Mouse (Mus musculus) hindbrain, embryonic 13.5 days (tissue): ENCODE measurements around the gene Lrp10. TPM values are rescaled to one million over a fixed set of nuclear protein-coding genes. Genes with fewer than 3 reads are reported as not detected.

ENCODE experiments used
- ATAC-seq: fragments of 200-750 bp; cut with Nextera tagmentation; 2 replicates; pipeline ENCODE4 v1.8.0; 2017; ENCODE audit warnings: moderate TSS enrichment; ENCODE audit not compliant: low FRiP score
- H3K27ac ChIP-seq: fragments of 300-500 bp; sonication (generic); 2 replicates; pipeline ENCODE4 v1.5.1; 2015; ENCODE audit warnings: inconsistent platforms, mild to moderate bottlenecking, moderate library complexity
- H3K27me3 ChIP-seq: fragments of 300-500 bp; sonication (generic); 2 replicates; pipeline ENCODE4 v1.6.1; 2015; ENCODE audit warnings: mild to moderate bottlenecking, inconsistent platforms
- H3K36me3 ChIP-seq: fragments of 300-500 bp; sonication (generic); 2 replicates; pipeline ENCODE4 v1.6.1; 2015; ENCODE audit warnings: mild to moderate bottlenecking, inconsistent platforms
- H3K4me1 ChIP-seq: fragments of 300-500 bp; sonication (generic); replicated peaks from 2 replicates; pipeline ENCODE4 v1.6.1; 2015; ENCODE audit warnings: inconsistent platforms
- H3K4me2 ChIP-seq: fragments of 300-500 bp; sonication (generic); 2 replicates; pipeline ENCODE4 v1.6.1; 2015; ENCODE audit warnings: inconsistent platforms, mild to moderate bottlenecking, moderate library complexity
- H3K4me3 ChIP-seq: fragments of 300-500 bp; sonication (generic); 2 replicates; pipeline ENCODE4 v1.5.1; 2015; ENCODE audit warnings: mild to moderate bottlenecking, inconsistent platforms
- H3K9ac ChIP-seq: fragments of 300-500 bp; sonication (generic); 2 replicates; pipeline ENCODE4 v1.6.1; 2015; ENCODE audit warnings: mild to moderate bottlenecking, inconsistent platforms
- H3K9me3 ChIP-seq: fragments of 300-500 bp; sonication (generic); 2 replicates; pipeline ENCODE4 v1.6.1; 2016; ENCODE audit warnings: inconsistent platforms
- WGBS: fragments of 180-500 bp; shearing (Covaris S2); methylation state at CpG from one replicate; pipeline ENCODE4 v1.1.7; 2015; 5-methylcytosine and 5-hydroxymethylcytosine counted together
- polyA plus RNA-seq: library from polyadenylated mRNA; unstranded; fragments of >200 nt; fragmentation: Nextera tagmentation; extraction: Ambion mirVana; gene quantifications from 2 replicates; pipeline ENCODE4 v1.2.1, GENCODE M21; 2015

The Lrp10 gene
- polyA plus RNA-seq, 1 experiment from 2014 or later: 32.0 TPM

GRCm38 (mm10) chr14:54485899-54486298 is 22.0 kb downstream of the Lrp10 start:
- WGBS: 92% methylated on average over 7 of the region's 7 CpGs

DNA sequence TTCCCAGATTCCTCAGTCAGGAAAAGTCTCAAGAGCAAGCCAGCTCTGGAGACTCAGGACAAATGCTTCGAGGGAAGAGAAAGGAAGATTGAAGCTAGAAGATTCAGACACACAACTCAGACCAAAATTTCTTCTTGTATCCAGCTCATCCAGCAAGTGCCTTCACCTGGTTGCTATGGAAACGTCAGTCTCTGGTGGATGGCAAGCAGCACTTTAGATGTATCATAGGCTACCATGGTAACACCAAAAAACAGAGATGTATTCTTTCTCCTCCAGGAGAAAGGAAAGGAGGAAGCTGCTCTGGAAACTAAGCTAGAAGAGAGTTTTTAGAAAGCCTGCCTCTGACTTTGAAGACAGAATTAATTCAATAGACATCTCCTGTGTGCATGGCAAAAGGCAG is 23.8 kb downstream of the Lrp10 start:
- no peak overlapping the region for H3K4me3 ChIP-seq
- H3K9me3 ChIP-seq: no peaks in the 10 kb centered on the region
- ATAC-seq: no peak
- no peaks in the 10 kb centered on the region for H3K4me1 ChIP-seq
- H3K27me3 ChIP-seq: no peaks in the 10 kb centered on the region
- WGBS: 67% methylated on average over 2 of the region's 2 CpGs
- H3K27ac ChIP-seq: no peak overlapping the region
- no peaks in the 10 kb centered on the region for H3K36me3 ChIP-seq
- H3K9ac ChIP-seq: no peak overlapping the region
- H3K4me2 ChIP-seq: no peak overlapping the region

More at GRCm38 (mm10) chr14:54485899-54486298, 22.0 kb downstream of the Lrp10 start:
- Histone ChIP-seq H3K9me3 (no peaks in the 10 kb centered on the region), H3K4me3 (no peak overlapping the region), H3K4me1 (peaks cover 4% of the 10 kb centered on the region; the same call in 1 of the 2 replicates), H3K36me3 (peaks cover 5% of the 10 kb centered on the region; the same call in 1 of the 2 replicates), H3K27ac (no peak overlapping the region), H3K27me3 (peaks cover 6% of the 10 kb centered on the region; the same call in 1 of the 2 replicates), H3K4me2 (no peak overlapping the region), H3K9ac (no peak overlapping the region)
- no peak for ATAC-seq

GRCm38 (mm10) chr14:54488350-54488749 is 24.4 kb downstream of the Lrp10 start:
- H3K27me3 ChIP-seq: no peaks in the 10 kb centered on the region
- H3K27ac ChIP-seq: no peak overlapping the region
- no peak for ATAC-seq
- H3K4me3 ChIP-seq: no peak overlapping the region
- H3K4me1 ChIP-seq: no peaks in the 10 kb centered on the region
- no peaks in the 10 kb centered on the region for H3K9me3 ChIP-seq
- no peak overlapping the region for H3K4me2 ChIP-seq
- H3K36me3 ChIP-seq: no peaks in the 10 kb centered on the region
- H3K9ac ChIP-seq: no peak overlapping the region

- no peaks in the 10 kb centered on the region for H3K9me3 ChIP-seq
- H3K4me2 ChIP-seq: no peak overlapping the region
- no peaks in the 10 kb centered on the region for H3K27me3 ChIP-seq
- H3K27ac ChIP-seq: no peak overlapping the region
- no peak for ATAC-seq
- no peaks in the 10 kb centered on the region for H3K4me1 ChIP-seq
- H3K9ac ChIP-seq: no peak overlapping the region
- no peak overlapping the region for H3K4me3 ChIP-seq
- no peaks in the 10 kb centered on the region for H3K36me3 ChIP-seq
- whole genome bisulfite sequencing: 73% methylated on average over 18 of the region's 18 CpGs
Observed at GRCm38 (mm10) chr14:54492345-54493131, 28.6 kb downstream of the Lrp10 start.

- WGBS: 91% methylated on average over 5 of the region's 5 CpGs
- no peak overlapping the region for H3K4me2 ChIP-seq
Observed at GRCm38 (mm10) chr14:54493236-54493635, 29.3 kb downstream of the Lrp10 start.

DNA sequence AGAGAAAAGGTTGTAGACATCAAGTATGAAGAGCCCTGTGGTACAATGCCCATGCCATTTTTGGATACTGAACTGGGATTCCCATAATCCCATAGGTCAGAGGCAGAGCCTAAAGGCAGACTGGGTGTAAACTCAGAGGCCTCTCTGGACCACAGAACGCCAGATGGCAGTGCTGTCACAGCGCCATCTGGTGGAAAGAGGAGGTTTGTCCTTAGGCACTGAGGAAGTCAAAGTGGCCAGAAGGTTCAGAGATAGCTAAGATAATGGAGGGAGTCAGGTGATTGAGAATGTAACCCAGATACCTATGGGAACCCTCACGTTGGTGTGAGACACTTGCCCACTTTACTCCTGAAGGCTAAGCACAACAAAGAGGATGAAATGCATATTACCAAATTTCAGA is 30.3 kb downstream of the Lrp10 start:
- Histone ChIP-seq H3K9ac (no peak overlapping the region), H3K36me3 (no peaks in the 10 kb centered on the region), H3K27ac (no peak overlapping the region), H3K4me3 (no peak overlapping the region), H3K9me3 (no peaks in the 10 kb centered on the region), H3K27me3 (no peaks in the 10 kb centered on the region), H3K4me2 (no peak overlapping the region), H3K4me1 (no peaks in the 10 kb centered on the region)
- WGBS: 2% methylated on average over 3 of the region's 3 CpGs
- ATAC-seq: peak; percentile 46; the same call in 1 of the 2 replicates

More at GRCm38 (mm10) chr14:54493236-54493635, 29.3 kb downstream of the Lrp10 start:
- Histone ChIP-seq H3K27me3 (no peaks in the 10 kb centered on the region), H3K9me3 (no peaks in the 10 kb centered on the region), H3K4me3 (no peak overlapping the region), H3K9ac (no peak overlapping the region), H3K27ac (no peak overlapping the region), H3K4me1 (no peaks in the 10 kb centered on the region), H3K36me3 (no peaks in the 10 kb centered on the region)
- no peak for ATAC-seq

- no peaks in the 10 kb centered on the region for H3K27me3 ChIP-seq
- 90% methylated on average over 14 of the region's 14 CpGs for WGBS
- no peaks in the 10 kb centered on the region for H3K36me3 ChIP-seq
- ATAC-seq: no peak
- no peak overlapping the region for H3K4me2 ChIP-seq
- no peak overlapping the region for H3K27ac ChIP-seq
- no peak overlapping the region for H3K4me3 ChIP-seq
- no peak overlapping the region for H3K9ac ChIP-seq
- H3K9me3 ChIP-seq: 0 out of 2 replicates have a peak, but pooled peaks cover 2% of the 10 kb centered on the region
- H3K4me1 ChIP-seq: no peaks in the 10 kb centered on the region
Observed at GRCm38 (mm10) chr14:54496706-54497105, 32.8 kb downstream of the Lrp10 start.

- H3K36me3 ChIP-seq: no peaks in the 10 kb centered on the region
- H3K9me3 ChIP-seq: 0 out of 2 replicates have a peak, but pooled peaks cover 3% of the 10 kb centered on the region
- H3K4me3 ChIP-seq: no peak overlapping the region
- no peak overlapping the region for H3K4me2 ChIP-seq
- no peaks in the 10 kb centered on the region for H3K4me1 ChIP-seq
- no peak for ATAC-seq
- H3K27ac ChIP-seq: no peak overlapping the region
- 86% methylated on average over 2 of the region's 2 CpGs for whole genome bisulfite sequencing
- H3K27me3 ChIP-seq: no peaks in the 10 kb centered on the region
- H3K9ac ChIP-seq: no peak overlapping the region
Observed at GRCm38 (mm10) chr14:54499330-54499729, 35.4 kb downstream of the Lrp10 start.

GRCm38 (mm10) chr14:54501365-54501764 is 37.4 kb downstream of the Lrp10 start:
- no peak for ATAC-seq

GRCm38 (mm10) chr14:54503092-54503491 is 39.2 kb downstream of the Lrp10 start:
- 85% methylated on average over 2 of the region's 2 CpGs for WGBS

More at GRCm38 (mm10) chr14:54501365-54501764, 37.4 kb downstream of the Lrp10 start:
- Histone ChIP-seq H3K4me2 (no peak overlapping the region), H3K4me1 (no peaks in the 10 kb centered on the region), H3K9ac (no peak overlapping the region), H3K27ac (no peak overlapping the region), H3K27me3 (no peaks in the 10 kb centered on the region), H3K9me3 (0 out of 2 replicates have a peak, but pooled peaks cover 3% of the 10 kb centered on the region), H3K36me3 (peaks cover 3% of the 10 kb centered on the region), H3K4me3 (no peak overlapping the region)
- 78% methylated on average over 2 of the region's 2 CpGs for WGBS

DNA sequence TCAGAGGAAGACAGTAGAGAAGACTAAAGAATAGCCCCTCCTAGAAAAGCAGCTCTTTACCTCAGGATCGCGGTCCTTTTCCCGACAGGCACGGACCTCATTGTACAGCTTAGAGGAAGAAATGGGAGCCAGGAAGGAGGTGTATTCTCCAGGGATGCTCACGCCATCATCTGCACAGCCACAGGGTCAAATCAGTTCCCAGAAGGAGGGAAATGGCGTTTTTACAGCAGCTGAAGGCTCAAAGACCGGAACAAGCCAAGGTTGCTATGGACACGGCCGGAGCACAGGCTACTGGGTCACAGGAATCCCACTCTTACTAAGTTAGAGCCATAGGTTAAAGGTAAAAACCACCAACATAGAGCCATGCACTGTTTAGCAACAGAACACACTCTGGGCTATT is 45.8 kb downstream of the Lrp10 start:
- Histone ChIP-seq H3K36me3 (peaks cover 87% of the 10 kb centered on the region), H3K27ac (no peak overlapping the region), H3K27me3 (no peaks in the 10 kb centered on the region), H3K4me2 (no peak overlapping the region), H3K4me1 (no peaks in the 10 kb centered on the region), H3K9me3 (no peaks in the 10 kb centered on the region), H3K9ac (no peak overlapping the region), H3K4me3 (no peak overlapping the region)
- no peak for ATAC-seq
- WGBS: 94% methylated on average over 9 of the region's 9 CpGs

More at GRCm38 (mm10) chr14:54503092-54503491, 39.2 kb downstream of the Lrp10 start:
- Histone ChIP-seq H3K9ac (no peak overlapping the region), H3K4me2 (no peak overlapping the region), H3K27ac (no peak overlapping the region), H3K36me3 (peaks cover 20% of the 10 kb centered on the region), H3K9me3 (0 out of 2 replicates have a peak, but pooled peaks cover 3% of the 10 kb centered on the region), H3K4me3 (no peak overlapping the region), H3K27me3 (no peaks in the 10 kb centered on the region), H3K4me1 (no peaks in the 10 kb centered on the region)
- no peak for ATAC-seq

DNA sequence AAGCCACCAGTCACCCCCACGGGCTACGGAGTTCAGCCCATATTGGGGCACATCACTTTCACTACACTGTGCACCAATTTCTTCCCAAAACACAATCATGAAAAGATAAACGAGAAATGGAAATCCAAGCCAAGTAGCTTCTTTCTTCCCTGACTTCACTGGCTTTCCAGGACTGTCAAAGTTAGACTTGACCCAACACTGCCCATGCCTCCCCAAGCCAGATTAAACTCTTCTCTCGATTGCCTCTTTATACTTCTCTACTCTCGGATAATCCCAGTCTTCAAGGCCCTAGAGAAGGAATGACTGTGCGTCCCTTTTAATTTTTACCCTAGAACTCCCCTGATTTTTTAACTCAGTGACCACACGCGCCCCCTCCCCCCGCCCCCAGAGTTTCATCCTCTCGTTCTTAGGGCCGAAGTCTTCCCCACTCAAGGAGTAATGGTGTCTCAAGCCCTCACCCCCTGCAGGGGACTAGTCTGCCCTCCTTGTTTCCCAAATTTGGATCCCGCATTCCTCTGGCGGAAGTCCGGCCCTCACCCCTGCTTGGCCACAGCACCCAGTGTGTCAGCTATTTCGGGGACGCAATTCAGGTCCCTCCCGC is 52.9 kb downstream of the Lrp10 start:
- Histone ChIP-seq H3K4me2 (peak overlapping the region; percentile 74), H3K27ac (peak overlapping the region; percentile 83), H3K36me3 (peaks cover 35% of the 10 kb centered on the region), H3K4me1 (peaks cover 26% of the 10 kb centered on the region), H3K9me3 (no peaks in the 10 kb centered on the region), H3K9ac (peak overlapping the region; percentile 76), H3K27me3 (no peaks in the 10 kb centered on the region), H3K4me3 (peak overlapping the region; percentile 69)
- 6% methylated on average over 17 of the region's 17 CpGs for WGBS
- ATAC-seq: peak; percentile 76; the same call in 1 of the 2 replicates
